Mouse (Mus musculus): Measurements from ENCODE around the gene Hjurp.

The Hjurp gene

DNA sequence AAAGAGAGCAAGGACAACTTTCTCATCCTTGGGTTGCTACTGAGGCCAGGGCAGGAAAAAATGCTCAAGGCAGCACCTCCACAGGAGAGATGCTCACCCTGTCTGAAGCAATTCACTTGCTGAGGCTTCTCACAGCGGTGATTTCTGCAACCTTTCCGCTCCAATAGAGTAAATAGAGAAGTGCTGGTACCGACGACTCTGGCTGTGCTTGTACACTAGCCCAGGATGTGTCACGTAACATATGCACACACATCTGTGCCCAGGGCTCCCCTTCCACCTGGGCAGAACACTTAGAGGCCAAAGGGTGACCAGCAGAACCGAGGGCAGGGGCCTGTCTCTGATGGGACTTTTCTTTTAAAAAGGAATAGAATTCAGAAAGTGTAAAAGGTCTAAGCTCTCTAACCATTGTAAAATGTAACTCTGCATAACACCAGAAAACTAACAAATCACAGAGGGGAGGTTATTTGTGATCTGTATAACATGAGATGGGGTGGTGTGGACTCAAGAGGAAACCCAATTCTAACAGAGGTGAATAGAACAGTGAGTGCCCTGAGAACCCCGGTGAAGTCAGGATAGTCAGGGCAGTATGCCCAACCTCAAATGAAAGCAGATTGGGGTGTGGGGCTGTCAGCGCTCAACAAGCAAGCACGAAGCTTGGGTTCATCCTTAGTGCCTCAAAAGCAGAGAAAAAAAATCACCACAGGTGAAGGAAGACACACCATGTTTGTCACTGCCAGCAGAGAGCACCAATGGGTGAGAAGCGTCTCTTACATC, 16.6 kb downstream of the Hjurp start:
- in situ Hi-C loops (cut with MboI, MseI) = loop anchor here (10.0 kb wide), 1 partner anchor 706 kb away; no protein-coding TSS in a partner anchor

DNA sequence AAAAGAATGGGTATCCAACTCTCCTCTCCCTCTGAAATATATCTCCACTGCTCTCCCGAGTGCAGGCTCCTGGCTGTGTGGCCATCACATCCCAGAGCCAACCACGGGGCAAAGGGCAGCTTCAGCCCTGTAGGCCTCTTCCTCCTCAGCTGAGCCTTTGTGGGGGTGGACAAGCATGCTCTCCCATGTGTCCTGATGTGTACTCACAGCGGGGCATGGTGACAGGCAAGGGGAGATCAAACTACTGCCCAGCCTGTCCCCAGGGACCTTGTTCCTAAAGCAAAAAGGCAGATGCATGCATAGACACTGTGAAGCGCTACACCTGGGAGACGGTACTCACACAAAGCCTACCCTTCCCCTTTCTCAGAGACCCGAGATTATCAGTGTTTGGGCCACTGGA, 17.3 kb downstream of the Hjurp start:
- in situ Hi-C loops (cut with MboI, MseI) = loop anchor here (10.0 kb wide), 1 partner anchor 705 kb away; no protein-coding TSS in a partner anchor

GRCm38 (mm10) chr1:88259643-88260024, 17.8 kb downstream of the Hjurp start:
- in situ Hi-C loops (cut with MboI, MseI) = loop anchor here (10.0 kb wide), 1 partner anchor 705 kb away; no protein-coding TSS in a partner anchor

GRCm38 (mm10) chr1:88258881-88259642, 18.4 kb downstream of the Hjurp start:
- in situ Hi-C loops (cut with MboI, MseI) = no loop called here

GRCm38 (mm10) chr1:88258361-88258760, 19.1 kb downstream of the Hjurp start:
- in situ Hi-C loops (cut with MboI, MseI) = no loop called here

GRCm38 (mm10) chr1:88257681-88258080, 19.8 kb downstream of the Hjurp start:
- in situ Hi-C loops (cut with MboI, MseI) = no loop called here

GRCm38 (mm10) chr1:88256886-88257663, 20.4 kb downstream of the Hjurp start:
- in situ Hi-C loops (cut with MboI, MseI) = no loop called here

GRCm38 (mm10) chr1:88255989-88256754, 21.3 kb downstream of the Hjurp start:
- in situ Hi-C loops (cut with MboI, MseI) = no loop called here

DNA sequence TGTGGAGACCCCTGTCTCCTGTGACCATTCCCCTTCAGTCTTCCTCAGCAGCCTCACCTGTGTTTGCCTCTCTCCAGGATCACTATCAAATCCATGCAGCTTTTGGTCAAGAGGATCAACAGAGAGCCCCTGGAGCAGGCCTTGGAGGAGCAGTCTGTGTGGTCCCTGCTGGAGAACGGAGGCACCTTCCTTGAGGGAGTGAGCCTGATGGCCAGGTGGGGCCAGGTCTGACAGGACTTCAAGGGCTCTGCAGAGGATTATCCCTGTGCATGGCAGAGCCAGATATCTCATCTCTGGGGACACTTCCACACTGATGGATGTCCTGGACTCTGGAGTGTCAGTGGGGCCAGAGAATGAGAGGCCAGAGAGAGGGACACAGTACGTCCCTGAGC, 22.0 kb downstream of the Hjurp start:
- in situ Hi-C loops (cut with MboI, MseI) = no loop called here

- in situ Hi-C loops (cut with MboI, MseI) = no loop called here
These were observed 22.5 kb downstream of the Hjurp start for GRCm38 (mm10) chr1:88254793-88255465.

- in situ Hi-C loops (cut with MboI, MseI) = no loop called here
These were observed 23.9 kb downstream of the Hjurp start for GRCm38 (mm10) chr1:88253540-88253939.

- in situ Hi-C loops (cut with MboI, MseI) = no loop called here
These were observed 24.3 kb downstream of the Hjurp start for GRCm38 (mm10) chr1:88253106-88253505.

- in situ Hi-C loops (cut with MboI, MseI) = no loop called here
These were observed 27.4 kb downstream of the Hjurp start for GRCm38 (mm10) chr1:88250023-88250422.

GRCm38 (mm10) chr1:88249596-88249995, 27.8 kb downstream of the Hjurp start:
- in situ Hi-C loops (cut with MboI, MseI) = no loop called here

- in situ Hi-C loops (cut with MboI, MseI) = no loop called here
These were observed 28.8 kb downstream of the Hjurp start for GRCm38 (mm10) chr1:88248658-88249057.

- in situ Hi-C loops (cut with MboI, MseI) = no loop called here
These were observed 29.8 kb downstream of the Hjurp start for GRCm38 (mm10) chr1:88247660-88248059.

GRCm38 (mm10) chr1:88246386-88246785, 31.0 kb downstream of the Hjurp start:
- in situ Hi-C loops (cut with MboI, MseI) = no loop called here

GRCm38 (mm10) chr1:88245881-88246280, 31.6 kb downstream of the Hjurp start:
- in situ Hi-C loops (cut with MboI, MseI) = no loop called here

GRCm38 (mm10) chr1:88243861-88244260, 33.6 kb downstream of the Hjurp start:
- in situ Hi-C loops (cut with MboI, MseI) = no loop called here

DNA sequence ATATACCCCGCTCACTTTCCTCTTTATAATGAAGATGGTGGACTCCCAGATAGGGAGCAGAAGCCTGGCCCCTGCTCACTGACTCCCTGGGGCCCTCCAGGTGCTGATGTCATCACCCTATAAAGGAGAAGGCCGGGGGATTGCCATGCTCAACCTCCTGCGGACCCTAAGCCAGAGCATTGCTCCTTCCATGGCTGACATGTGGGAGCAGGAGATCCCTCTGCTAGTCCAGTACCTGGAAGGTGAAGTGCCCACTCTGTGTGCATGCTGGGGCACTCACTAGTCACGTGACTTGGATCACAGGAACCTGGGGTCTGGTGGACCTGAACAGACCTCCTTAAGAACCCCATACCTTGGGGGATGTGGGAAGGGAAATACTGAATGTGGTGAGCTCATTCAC, 36.9 kb downstream of the Hjurp start:
- in situ Hi-C loops (cut with MboI, MseI) = no loop called here

- in situ Hi-C loops (cut with MboI, MseI) = no loop called here
These were observed 37.4 kb downstream of the Hjurp start for GRCm38 (mm10) chr1:88240072-88240471.
